Mouse (Mus musculus): ENCODE results near the gene Ubqln4. TPM values are rescaled to one million over a fixed set of nuclear protein-coding genes. Genes with fewer than 3 reads are reported as not detected.

The Ubqln4 gene
- total and polyA plus RNA-seq, 3 experiments: 40.6 to 81.2 (median 63.4) TPM

GRCm38 (mm10) chr3:88538271-88539145 lies 15.1 kb upstream of the Ubqln4 start:
- Histone ChIP-seq H3K36me3 (replicated peaks) (peaks cover 55% of the 10 kb centered on the region), H3K4me1 (ENCODE audit: insufficient read depth, low read depth, low read length) (peaks cover 75% of the 10 kb centered on the region), H3K4me3 (ENCODE audit: low read depth, low read length) (no peak overlapping the region), H3K27me3 (ENCODE audit: insufficient read depth, low read length) (no peaks in the 10 kb centered on the region), H3K9me3 (replicated peaks) (no peaks in the 10 kb centered on the region)
- DNase-seq (ENCODE audit: low spot score) (no peak), ATAC-seq (ENCODE audit: extremely low read depth, insufficient number of reproducible peaks, low FRiP score, poor library complexity, severe bottlenecking) (no peak)
- no peak for TF ChIP-seq GATA2 (IDR thresholded peaks at IDR 0.05; ENCODE audit: borderline replicate concordance, low read depth, low read length)

- Histone ChIP-seq H3K4me3 (ENCODE audit: low read depth, low read length) (no peak overlapping the region), H3K36me3 (replicated peaks) (peaks cover 55% of the 10 kb centered on the region), H3K4me1 (ENCODE audit: insufficient read depth, low read depth, low read length) (peaks cover 76% of the 10 kb centered on the region), H3K9me3 (replicated peaks) (no peaks in the 10 kb centered on the region), H3K27me3 (ENCODE audit: insufficient read depth, low read length) (no peaks in the 10 kb centered on the region)
- DNase-seq (ENCODE audit: low spot score): no peak
- TF ChIP-seq POLR2AphosphoS5 (IDR thresholded peaks at IDR 0.05; ENCODE audit: insufficient replicate concordance, low read depth, low read length) (no peak), GATA1 (IDR thresholded peaks at IDR 0.05; ENCODE audit: borderline replicate concordance, low read length) (no peak), GATA2 (IDR thresholded peaks at IDR 0.05; ENCODE audit: borderline replicate concordance, low read depth, low read length) (no peak)
- ATAC-seq (ENCODE audit: extremely low read depth, insufficient number of reproducible peaks, low FRiP score, poor library complexity, severe bottlenecking): no peak
Measured at GRCm38 (mm10) chr3:88539397-88539796, 14.2 kb upstream of the Ubqln4 start.

- no peak overlapping the region for H3K4me3 ChIP-seq (ENCODE audit: low read depth, low read length)
- TF ChIP-seq GATA2 (IDR thresholded peaks at IDR 0.05; ENCODE audit: borderline replicate concordance, low read depth, low read length) (no peak), POLR2AphosphoS5 (IDR thresholded peaks at IDR 0.05; ENCODE audit: insufficient replicate concordance, low read depth, low read length) (no peak), GATA1 (IDR thresholded peaks at IDR 0.05; ENCODE audit: borderline replicate concordance, low read length) (no peak), TAL1 (conservative IDR thresholded peaks at IDR 0.05; ENCODE audit: low read depth, low read length) (no peak), CTCF (IDR thresholded peaks at IDR 0.05; ENCODE audit: low read depth, low read length) (no peak)
- no peaks in the 10 kb centered on the region for H3K9me3 ChIP-seq (replicated peaks)
- no peak for DNase-seq (ENCODE audit: low spot score)
- H3K36me3 ChIP-seq (replicated peaks): peaks cover 54% of the 10 kb centered on the region
- ATAC-seq (ENCODE audit: extremely low read depth, insufficient number of reproducible peaks, low FRiP score, poor library complexity, severe bottlenecking): no peak
- no peaks in the 10 kb centered on the region; the same call in 1 of the 2 replicates for H3K27me3 ChIP-seq (ENCODE audit: insufficient read depth, low read length)
- peaks cover 78% of the 10 kb centered on the region for H3K4me1 ChIP-seq (ENCODE audit: insufficient read depth, low read depth, low read length)
Measured at GRCm38 (mm10) chr3:88540085-88540484, 13.5 kb upstream of the Ubqln4 start.

GRCm38 (mm10) chr3:88541622-88542401 lies 11.7 kb upstream of the Ubqln4 start:
- no peak for ATAC-seq (ENCODE audit: extremely low read depth, insufficient number of reproducible peaks, low FRiP score, poor library complexity, severe bottlenecking)

GRCm38 (mm10) chr3:88542486-88542885 lies 11.1 kb upstream of the Ubqln4 start:
- no peak for ATAC-seq (ENCODE audit: extremely low read depth, insufficient number of reproducible peaks, low FRiP score, poor library complexity, severe bottlenecking)
- no peak for DNase-seq (ENCODE audit: low spot score)
- Histone ChIP-seq H3K4me3 (ENCODE audit: low read depth, low read length) (no peak overlapping the region), H3K36me3 (replicated peaks) (peaks cover 54% of the 10 kb centered on the region), H3K27me3 (ENCODE audit: insufficient read depth, low read length) (no peaks in the 10 kb centered on the region; the same call in 1 of the 2 replicates), H3K9me3 (replicated peaks) (no peaks in the 10 kb centered on the region), H3K4me1 (ENCODE audit: insufficient read depth, low read depth, low read length) (peaks cover 68% of the 10 kb centered on the region)
- TF ChIP-seq GATA1 (IDR thresholded peaks at IDR 0.05; ENCODE audit: borderline replicate concordance, low read length) (no peak), CTCF (IDR thresholded peaks at IDR 0.05; ENCODE audit: low read depth, low read length) (no peak), POLR2AphosphoS5 (IDR thresholded peaks at IDR 0.05; ENCODE audit: insufficient replicate concordance, low read depth, low read length) (no peak), GATA2 (IDR thresholded peaks at IDR 0.05; ENCODE audit: borderline replicate concordance, low read depth, low read length) (no peak), TAL1 (conservative IDR thresholded peaks at IDR 0.05; ENCODE audit: low read depth, low read length) (no peak)

More at GRCm38 (mm10) chr3:88541622-88542401, 11.7 kb upstream of the Ubqln4 start:
- no peaks in the 10 kb centered on the region for H3K9me3 ChIP-seq (replicated peaks)
- peaks cover 69% of the 10 kb centered on the region for H3K4me1 ChIP-seq (ENCODE audit: insufficient read depth, low read depth, low read length)
- H3K36me3 ChIP-seq (replicated peaks): peaks cover 54% of the 10 kb centered on the region
- DNase-seq (ENCODE audit: low spot score): no peak
- TF ChIP-seq GATA1 (IDR thresholded peaks at IDR 0.05; ENCODE audit: borderline replicate concordance, low read length): no peak
- TF ChIP-seq CTCF (IDR thresholded peaks at IDR 0.05; ENCODE audit: low read depth, low read length): no peak
- TF ChIP-seq GATA2 (IDR thresholded peaks at IDR 0.05; ENCODE audit: borderline replicate concordance, low read depth, low read length): no peak
- no peak for TF ChIP-seq TAL1 (conservative IDR thresholded peaks at IDR 0.05; ENCODE audit: low read depth, low read length)
- no peak for TF ChIP-seq POLR2AphosphoS5 (IDR thresholded peaks at IDR 0.05; ENCODE audit: insufficient replicate concordance, low read depth, low read length)
- H3K27me3 ChIP-seq (ENCODE audit: insufficient read depth, low read length): no peaks in the 10 kb centered on the region; the same call in 1 of the 2 replicates
- no peak overlapping the region for H3K4me3 ChIP-seq (ENCODE audit: low read depth, low read length)

- DNase-seq (ENCODE audit: low spot score): no peak
- Histone ChIP-seq H3K9me3 (replicated peaks) (no peaks in the 10 kb centered on the region), H3K27me3 (ENCODE audit: insufficient read depth, low read length) (no peaks in the 10 kb centered on the region; the same call in 1 of the 2 replicates), H3K4me1 (ENCODE audit: insufficient read depth, low read depth, low read length) (peaks cover 62% of the 10 kb centered on the region), H3K36me3 (replicated peaks) (peaks cover 53% of the 10 kb centered on the region), H3K4me3 (ENCODE audit: low read depth, low read length) (no peak overlapping the region)
- no peak for TF ChIP-seq GATA1 (IDR thresholded peaks at IDR 0.05; ENCODE audit: borderline replicate concordance, low read length)
- no peak for ATAC-seq (ENCODE audit: extremely low read depth, insufficient number of reproducible peaks, low FRiP score, poor library complexity, severe bottlenecking)
Measured at GRCm38 (mm10) chr3:88543174-88543573, 10.4 kb upstream of the Ubqln4 start.
